Mouse (Mus musculus): ENCODE data around the gene Becn1. TPM values are rescaled to one million over a fixed set of nuclear protein-coding genes. Genes with fewer than 3 reads are reported as not detected.
"Not testable (repeated sequence)": the region's sequence is repeated elsewhere in the genome, so short reads cannot be mapped to it uniquely, and the experiment has no call there.

Becn1 gene
- polyA plus RNA-seq (2016; fragmentation: Nextera tagmentation; extraction: Ambion mirVana): 148 TPM in 2 replicates

DNA sequence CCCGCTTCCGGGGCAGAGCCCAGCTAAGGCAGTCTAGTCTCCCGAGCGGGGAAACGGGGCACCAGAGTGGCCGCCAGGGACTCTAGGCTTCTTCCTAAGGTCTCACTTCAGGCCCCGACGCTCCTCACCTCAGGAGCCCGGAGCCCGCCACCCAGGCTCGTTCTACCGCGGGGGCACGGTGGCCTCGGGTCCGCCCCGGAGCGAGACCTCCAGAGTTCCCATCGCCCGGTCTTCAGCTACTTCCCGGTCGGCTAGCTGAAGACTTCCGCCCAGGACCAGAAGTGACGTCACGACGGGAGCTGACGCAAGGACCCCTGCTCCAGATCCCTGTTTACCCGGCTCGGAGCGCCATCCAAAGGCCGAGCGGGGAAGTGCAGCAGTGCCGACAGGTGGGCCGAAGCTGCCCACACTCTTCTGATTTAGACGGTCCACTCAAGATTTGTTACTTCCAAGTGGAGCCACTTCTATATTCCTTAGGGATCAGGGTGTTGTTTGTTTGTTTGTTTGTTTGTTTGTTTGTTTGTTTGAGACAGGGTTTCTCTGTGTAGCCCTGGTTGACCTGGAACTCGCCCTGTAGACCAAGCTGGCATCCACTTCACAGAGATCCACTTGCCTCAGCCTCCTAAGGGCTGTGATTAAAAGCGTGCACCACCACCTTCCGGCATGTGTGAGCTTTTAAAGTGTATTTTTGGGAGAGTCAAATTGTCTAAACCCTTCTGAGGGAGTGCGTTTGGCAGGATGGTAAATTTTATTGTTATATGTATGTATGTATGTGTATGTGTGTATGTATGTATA is at the start of gene Becn1:
Gene Becn1, minus strand, starts transcription at position 283 of the 795 bp plus-strand sequence.
- no peaks in the 10 kb centered on the region for H3K27me3 ChIP-seq (ENCODE audit: low read depth, poor library complexity, severe bottlenecking)
- H3K36me3 ChIP-seq: peaks cover 28% of the 10 kb centered on the region
- H3K4me3 ChIP-seq: peak within 1 kb of the TSS; percentile 83
- H3K27ac ChIP-seq: peak within 1 kb of the TSS; percentile 84
- peaks cover 17% of the 10 kb centered on the region for H3K4me1 ChIP-seq
- no peaks in the 10 kb centered on the region for H3K9me3 ChIP-seq (replicated peaks)
- WGBS: 6% methylated on average over 39 of the region's 39 CpGs
- peak; percentile 99 for DNase-seq (ENCODE audit: low spot score)

DNA sequence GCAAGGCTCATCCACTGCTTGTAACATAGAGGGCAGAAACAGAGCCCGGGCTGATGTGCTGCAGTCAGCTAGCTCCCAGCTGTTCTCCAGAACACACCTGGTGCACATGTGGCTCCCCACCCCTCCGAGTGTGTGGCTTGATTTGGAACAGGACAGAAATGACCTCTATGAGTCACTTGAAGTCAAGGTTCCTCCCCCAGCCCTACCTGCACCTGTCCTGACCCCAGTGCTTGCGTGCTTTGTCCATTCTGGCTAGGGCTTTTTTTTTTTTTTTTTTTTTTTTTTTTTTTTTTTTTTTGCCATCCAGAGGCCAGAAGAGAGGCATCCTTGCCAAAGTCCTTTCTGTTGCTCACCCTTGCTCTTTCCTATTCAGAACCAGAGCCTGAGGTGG is 49.6 kb upstream of the Becn1 start:
- WGBS: 61% methylated on average over 3 of the region's 3 CpGs
- no peak overlapping the region for H3K27ac ChIP-seq
- DNase-seq (ENCODE audit: low spot score): peak; percentile 42

DNA sequence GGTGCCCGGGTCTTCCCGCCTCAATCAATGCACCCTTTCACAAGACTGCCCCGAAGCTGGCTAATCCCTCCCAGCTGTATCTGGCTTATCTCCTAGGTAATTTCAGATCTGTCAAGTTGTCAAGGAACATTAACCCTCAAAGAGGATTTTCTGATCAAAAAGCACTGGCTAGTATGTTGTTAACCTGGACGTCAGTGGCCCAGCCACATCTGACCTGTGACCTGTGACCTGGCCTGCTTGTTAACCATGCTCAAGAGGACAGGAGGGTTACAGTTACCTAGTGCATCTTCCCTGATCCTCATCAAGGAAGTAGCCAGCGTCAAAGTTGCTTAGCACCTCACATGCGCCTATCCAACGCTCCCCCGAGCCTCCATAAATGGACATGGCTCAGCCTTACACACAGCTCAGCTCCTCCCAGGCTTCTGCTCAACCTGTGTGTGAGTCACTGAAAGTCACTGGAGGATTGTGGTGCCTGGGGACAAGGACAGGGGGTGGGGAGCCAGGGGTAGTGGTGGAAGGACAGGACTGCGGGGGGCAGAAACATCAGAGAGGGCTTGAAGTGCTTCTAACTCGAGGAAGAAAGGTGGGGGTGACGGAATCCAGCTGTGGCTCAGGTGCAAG is 49.1 kb upstream of the Becn1 start:
- no peak for DNase-seq (ENCODE audit: low spot score)
- Histone ChIP-seq H3K9me3 (replicated peaks) (no peaks in the 10 kb centered on the region), H3K36me3 (no peaks in the 10 kb centered on the region), H3K4me1 (peaks cover 24% of the 10 kb centered on the region), H3K4me3 (no peak overlapping the region), H3K27me3 (ENCODE audit: low read depth, poor library complexity, severe bottlenecking) (no peaks in the 10 kb centered on the region), H3K27ac (no peak overlapping the region)
- 41% methylated on average over 11 of the region's 11 CpGs for WGBS

More for the DNA sequence above, 49.6 kb upstream of the Becn1 start:
- no peaks in the 10 kb centered on the region for H3K9me3 ChIP-seq (replicated peaks)
- no peaks in the 10 kb centered on the region for H3K36me3 ChIP-seq
- H3K27me3 ChIP-seq (ENCODE audit: low read depth, poor library complexity, severe bottlenecking): no peaks in the 10 kb centered on the region
- peaks cover 24% of the 10 kb centered on the region for H3K4me1 ChIP-seq
- H3K4me3 ChIP-seq: no peak overlapping the region

DNA sequence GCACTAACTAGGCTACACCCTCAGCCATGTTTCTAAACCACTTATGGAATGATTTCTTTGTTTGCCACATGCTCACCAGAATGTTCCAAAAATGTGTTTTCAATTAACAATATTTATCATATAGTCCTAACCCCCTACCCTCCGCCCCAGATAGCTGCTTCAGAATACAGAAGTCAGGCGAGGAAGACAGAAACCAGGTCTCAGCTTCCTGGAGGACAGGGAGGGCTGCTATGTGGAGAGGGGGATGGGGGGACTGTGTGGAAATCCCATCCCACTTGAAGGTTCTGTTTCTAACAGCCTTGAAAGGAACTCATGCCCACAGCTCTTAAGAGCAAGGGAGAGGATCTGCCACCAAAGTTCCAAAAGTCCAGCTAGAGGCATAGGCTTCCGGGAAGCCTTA is 47.1 kb upstream of the Becn1 start:
- peaks cover 24% of the 10 kb centered on the region for H3K4me1 ChIP-seq
- no peaks in the 10 kb centered on the region for H3K9me3 ChIP-seq (replicated peaks)
- no peak for DNase-seq (ENCODE audit: low spot score)
- peak overlapping the region; percentile 7; the same call in 1 of the 2 replicates for H3K27ac ChIP-seq
- H3K4me3 ChIP-seq: no peak overlapping the region
- no peaks in the 10 kb centered on the region for H3K27me3 ChIP-seq (ENCODE audit: low read depth, poor library complexity, severe bottlenecking)
- 70% methylated on average over 3 of the region's 3 CpGs for WGBS
- H3K36me3 ChIP-seq: no peaks in the 10 kb centered on the region

DNA sequence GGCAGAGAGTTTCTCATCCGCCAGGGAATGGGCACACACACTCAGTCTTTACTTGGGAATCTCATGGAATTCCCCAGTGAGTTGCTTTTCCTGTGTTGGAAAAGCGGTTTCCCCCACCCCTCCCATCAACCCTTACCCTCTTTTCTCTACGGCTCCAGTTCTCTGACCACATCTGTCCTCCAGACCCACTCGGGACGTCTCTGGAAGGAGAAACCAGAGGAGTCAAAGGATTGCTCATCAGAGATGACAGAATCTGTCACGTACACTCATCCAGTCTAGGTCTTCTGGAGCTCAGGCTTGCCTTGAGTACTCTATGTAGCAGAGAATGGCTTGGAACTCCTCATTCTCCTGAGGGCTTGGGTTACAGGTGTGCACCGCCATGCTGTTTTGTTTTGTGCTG is 46.7 kb upstream of the Becn1 start:
- Histone ChIP-seq H3K9me3 (replicated peaks) (no peaks in the 10 kb centered on the region), H3K36me3 (no peaks in the 10 kb centered on the region), H3K27me3 (ENCODE audit: low read depth, poor library complexity, severe bottlenecking) (no peaks in the 10 kb centered on the region), H3K4me3 (no peak overlapping the region), H3K4me1 (peaks cover 24% of the 10 kb centered on the region), H3K27ac (peak overlapping the region; percentile 36; the same call in 1 of the 2 replicates)
- no peak for DNase-seq (ENCODE audit: low spot score)
- 77% methylated on average over 7 of the region's 7 CpGs for WGBS

DNA sequence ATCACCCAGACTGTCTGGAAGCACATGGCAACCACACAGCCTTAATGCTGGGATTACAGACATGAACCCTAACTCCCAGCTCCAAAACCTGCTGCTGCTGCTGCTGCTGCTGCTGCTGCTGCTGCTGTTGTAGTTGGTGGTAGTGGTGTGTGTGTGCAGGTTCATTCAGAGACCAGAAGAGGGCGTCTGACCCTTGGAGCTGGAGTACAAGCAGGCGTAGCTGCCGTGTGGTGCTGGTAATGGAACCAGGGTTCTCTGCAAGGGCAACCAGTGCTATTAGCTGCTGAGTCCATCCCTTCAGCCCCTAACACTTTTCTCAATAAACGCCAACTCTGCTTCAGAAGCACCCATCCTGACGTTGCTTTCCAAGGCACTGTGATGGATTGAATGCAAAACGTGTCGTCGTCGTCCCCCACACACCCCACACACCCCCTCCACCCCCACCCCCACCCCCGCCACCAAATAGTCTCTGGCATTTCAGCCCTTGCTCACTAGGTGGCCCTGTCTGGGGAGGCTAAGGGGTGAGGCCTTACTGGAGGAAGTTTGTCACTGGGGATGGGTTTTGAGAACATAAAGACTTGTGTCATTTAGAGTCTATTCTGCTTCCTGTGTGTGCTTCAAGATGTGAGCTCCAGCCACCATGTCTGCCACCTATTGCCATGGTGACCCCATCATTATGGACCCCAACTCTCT is 45.1 kb upstream of the Becn1 start:
- H3K27me3 ChIP-seq (ENCODE audit: low read depth, poor library complexity, severe bottlenecking): no peaks in the 10 kb centered on the region
- H3K36me3 ChIP-seq: no peaks in the 10 kb centered on the region
- no peak overlapping the region for H3K27ac ChIP-seq
- no peaks in the 10 kb centered on the region for H3K9me3 ChIP-seq (replicated peaks)
- peaks cover 22% of the 10 kb centered on the region for H3K4me1 ChIP-seq
- no peak overlapping the region for H3K4me3 ChIP-seq
- 72% methylated on average over 10 of the region's 10 CpGs for WGBS
- DNase-seq (ENCODE audit: low spot score): no peak

DNA sequence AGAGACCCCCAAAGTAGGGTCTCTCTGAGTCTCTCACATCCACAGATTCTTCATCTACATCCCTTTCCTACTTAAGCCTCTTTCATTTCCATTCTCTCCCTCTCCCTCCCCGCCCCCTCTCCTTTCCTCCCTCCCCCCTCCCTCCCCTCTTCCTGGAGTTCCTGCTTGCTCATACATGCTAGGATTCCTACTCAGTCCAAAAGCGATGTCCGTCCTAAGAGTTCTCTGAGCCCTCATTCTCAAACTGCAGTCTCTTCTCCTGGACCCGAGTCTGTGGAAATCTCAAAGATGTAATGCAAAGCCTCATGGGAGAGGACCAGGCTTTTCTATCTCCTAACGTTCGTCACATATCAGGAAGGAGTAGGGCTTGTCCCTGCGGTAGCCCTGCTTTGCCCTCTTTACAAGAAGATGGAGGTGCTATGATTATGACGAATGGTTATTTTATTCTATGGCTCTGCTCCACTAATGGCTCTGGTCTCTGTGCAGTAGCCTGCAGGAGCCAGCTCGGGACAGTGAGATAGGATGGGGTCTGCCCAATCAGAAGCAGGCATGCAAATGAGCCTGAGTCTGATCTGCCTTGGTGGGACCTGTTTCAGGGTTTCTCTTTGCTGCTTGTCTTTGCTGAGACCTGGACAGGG is 36.2 kb upstream of the Becn1 start:
- Histone ChIP-seq H3K4me3 (peak overlapping the region; percentile 49), H3K4me1 (peaks cover 41% of the 10 kb centered on the region), H3K27ac (peak overlapping the region; percentile 78), H3K36me3 (no peaks in the 10 kb centered on the region), H3K27me3 (ENCODE audit: low read depth, poor library complexity, severe bottlenecking) (no peaks in the 10 kb centered on the region), H3K9me3 (replicated peaks) (no peaks in the 10 kb centered on the region)
- 2% methylated on average over 9 of the region's 9 CpGs for WGBS
- peak; percentile 58 for DNase-seq (ENCODE audit: low spot score)

DNA sequence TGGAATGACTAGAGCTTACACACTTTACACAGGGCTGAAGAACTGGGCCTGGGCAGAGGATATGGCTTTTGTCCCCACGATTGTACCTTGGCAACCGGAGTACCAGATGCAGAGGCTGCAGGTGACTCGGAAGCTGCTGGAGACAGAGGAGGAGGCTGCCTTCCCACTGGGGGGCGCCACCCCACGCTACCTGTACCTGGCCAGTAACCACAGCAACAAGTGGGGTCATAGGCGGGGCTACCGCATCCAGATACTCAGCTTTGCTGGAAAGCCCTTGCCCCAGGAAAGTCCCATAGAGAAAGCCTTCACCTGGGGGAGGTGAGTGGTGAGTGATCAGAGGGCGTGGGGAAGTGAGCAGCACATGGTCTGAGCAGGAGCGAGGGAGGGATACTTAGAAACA is 33.6 kb upstream of the Becn1 start:
- Histone ChIP-seq H3K27ac (peak overlapping the region; percentile 56), H3K36me3 (no peaks in the 10 kb centered on the region), H3K4me1 (peaks cover 42% of the 10 kb centered on the region), H3K4me3 (no peak overlapping the region), H3K9me3 (replicated peaks) (no peaks in the 10 kb centered on the region), H3K27me3 (ENCODE audit: low read depth, poor library complexity, severe bottlenecking) (no peaks in the 10 kb centered on the region)
- DNase-seq (ENCODE audit: low spot score): no peak
- 89% methylated on average over 9 of the region's 9 CpGs for WGBS

DNA sequence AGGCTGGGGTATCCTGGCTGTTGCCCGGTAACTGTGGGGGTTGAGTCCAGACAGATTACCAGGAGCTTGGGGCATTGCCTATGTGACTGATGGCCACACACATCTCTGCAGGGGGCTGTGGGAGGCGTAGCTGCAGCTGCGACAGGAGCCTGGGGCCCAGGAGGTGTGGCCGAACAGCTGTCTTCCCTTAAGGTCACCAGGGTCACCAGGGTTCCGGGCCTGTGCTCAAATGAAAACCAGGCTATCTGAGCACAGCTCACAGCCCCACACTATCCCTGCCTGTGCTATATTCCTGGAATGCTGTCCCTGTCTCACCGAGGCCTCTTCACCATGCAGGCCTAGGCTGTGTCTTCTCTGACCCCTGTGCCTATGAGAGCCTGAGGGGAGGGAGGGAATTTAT is 32.4 kb upstream of the Becn1 start:
- peak; percentile 83 for DNase-seq (ENCODE audit: low spot score)
- Histone ChIP-seq H3K9me3 (replicated peaks) (no peaks in the 10 kb centered on the region), H3K4me1 (peaks cover 42% of the 10 kb centered on the region), H3K27me3 (ENCODE audit: low read depth, poor library complexity, severe bottlenecking) (no peaks in the 10 kb centered on the region), H3K27ac (peak overlapping the region; percentile 77), H3K4me3 (peak overlapping the region; percentile 19; the same call in 1 of the 2 replicates), H3K36me3 (no peaks in the 10 kb centered on the region)
- whole genome bisulfite sequencing: 1% methylated on average over 6 of the region's 6 CpGs

DNA sequence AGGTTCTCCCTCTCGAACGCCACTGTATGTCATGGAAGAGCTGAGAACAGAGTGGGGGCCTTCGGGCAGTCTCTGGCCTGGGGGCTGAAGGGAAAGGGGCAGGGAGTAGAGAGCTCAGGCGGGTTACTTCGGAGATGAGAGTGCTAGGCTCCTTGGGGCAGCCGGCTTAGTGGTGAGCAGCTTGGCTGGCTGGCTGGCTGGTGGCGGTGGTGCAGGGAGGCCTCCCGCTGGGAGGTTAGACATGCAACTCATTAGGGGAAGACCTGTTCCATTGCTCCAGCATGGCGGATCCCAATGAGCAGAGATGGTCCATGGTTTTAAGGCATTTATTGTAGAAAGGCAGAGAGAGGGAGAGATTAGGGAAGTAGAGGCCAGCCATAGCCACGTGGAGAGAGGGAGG is 31.9 kb upstream of the Becn1 start:
- Histone ChIP-seq H3K4me1 (peaks cover 42% of the 10 kb centered on the region), H3K27me3 (ENCODE audit: low read depth, poor library complexity, severe bottlenecking) (no peaks in the 10 kb centered on the region), H3K36me3 (no peaks in the 10 kb centered on the region), H3K27ac (peak overlapping the region; percentile 77), H3K4me3 (peak overlapping the region; percentile 19; the same call in 1 of the 2 replicates), H3K9me3 (replicated peaks) (no peaks in the 10 kb centered on the region)
- DNase-seq (ENCODE audit: low spot score): peak; percentile 53
- 25% methylated on average over 10 of the region's 10 CpGs for WGBS

DNA sequence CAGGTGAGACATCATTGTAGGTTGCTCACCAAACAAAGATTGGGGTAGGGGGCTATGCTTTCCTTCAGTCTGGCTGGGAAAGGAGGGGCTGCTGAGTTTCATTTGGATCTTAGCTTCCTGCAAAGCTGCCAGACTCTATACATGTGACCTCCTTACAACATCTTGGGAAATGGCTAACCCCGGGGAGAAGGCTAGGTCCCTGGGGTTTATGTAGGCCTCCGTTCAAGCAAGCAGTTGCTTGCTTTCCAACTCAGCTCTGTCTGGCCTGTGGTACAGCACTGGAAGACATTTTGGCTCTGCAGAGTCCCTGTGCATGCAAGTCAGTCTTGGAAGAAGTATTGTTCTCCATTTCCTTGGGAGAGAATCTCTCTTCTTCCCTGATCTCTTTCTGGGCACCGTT is 30.5 kb upstream of the Becn1 start:
- Histone ChIP-seq H3K27me3 (ENCODE audit: low read depth, poor library complexity, severe bottlenecking) (no peaks in the 10 kb centered on the region), H3K36me3 (peaks cover 7% of the 10 kb centered on the region; the same call in 1 of the 2 replicates), H3K9me3 (replicated peaks) (no peaks in the 10 kb centered on the region), H3K4me1 (peaks cover 28% of the 10 kb centered on the region), H3K27ac (no peak overlapping the region), H3K4me3 (no peak overlapping the region)
- whole genome bisulfite sequencing: 85% methylated on average over 3 of the region's 3 CpGs
- DNase-seq (ENCODE audit: low spot score): no peak

DNA sequence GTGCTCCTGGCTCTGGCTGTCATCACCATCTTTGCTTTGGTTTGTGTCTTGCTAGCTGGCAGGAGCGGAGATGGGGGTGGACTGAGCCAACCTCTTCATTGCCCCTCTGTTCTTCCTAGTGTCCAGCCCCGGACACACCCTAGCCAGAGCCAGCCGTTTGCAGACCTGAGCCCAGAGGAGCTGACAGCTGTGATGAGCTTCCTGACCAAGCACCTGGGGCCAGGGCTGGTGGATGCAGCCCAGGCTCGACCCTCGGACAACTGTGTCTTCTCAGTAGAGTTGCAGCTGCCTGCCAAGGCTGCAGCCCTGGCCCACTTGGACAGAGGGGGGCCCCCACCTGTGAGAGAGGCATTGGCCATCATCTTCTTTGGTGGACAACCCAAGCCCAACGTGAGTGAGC is 28.9 kb upstream of the Becn1 start:
- not testable (repeated sequence) for DNase-seq (ENCODE audit: low spot score); H3K4me3 ChIP-seq; H3K27me3 ChIP-seq (ENCODE audit: low read depth, poor library complexity, severe bottlenecking); H3K9me3 ChIP-seq (replicated peaks); H3K27ac ChIP-seq
- 87% methylated on average over 6 of the region's 6 CpGs for WGBS
- H3K4me1 ChIP-seq: peaks cover 28% of the 10 kb centered on the region
- H3K36me3 ChIP-seq: peaks cover 15% of the 10 kb centered on the region

Data from limb, embryonic 10.5 days (tissue).